14 mouse cellular contexts compared by ENCODE assay signal in genomic region chr11:75275035-75275434, GRCm38 (mm10).
DNase-seq lines count a peak whose midpoint lies in the region; ATAC-seq and TF ChIP-seq lines count a peak whose summit lies in the region.
"Had no signal": no experiment of that assay in that cellular context is flagged by ENCODE, and none has a peak within 500 bp of the region (broad histone marks: within the 10 kb centered on the region; RNA-seq: fewer than 3 reads in every experiment).

No protein-coding gene starts in this region.

- H3K4me3 ChIP-seq in forebrain, embryonic 10.5 days, result no peak overlapping the region
- no peak overlapping the region for H3K4me3 ChIP-seq in forebrain, embryonic 12.5 days (replicated peaks)
- no peak overlapping the region for H3K4me3 ChIP-seq in embryonic facial prominence, embryonic 12.5 days
- no peak overlapping the region for H3K4me3 ChIP-seq in limb, embryonic 14.5 days (replicated peaks; ENCODE audit: low read length)

- TF ChIP-seq POLR2A in limb, embryonic 14.5 days (IDR thresholded peaks at IDR 0.05; ENCODE audit: borderline replicate concordance, extremely low read depth, insufficient read depth, insufficient read length), result no peak

- no peaks in the 10 kb centered on the region for H3K9me3 ChIP-seq in forebrain, embryonic 10.5 days
- H3K9me3 ChIP-seq in forebrain, embryonic 12.5 days, result no peaks in the 10 kb centered on the region
- H3K9me3 ChIP-seq in embryonic facial prominence, embryonic 12.5 days, result no peaks in the 10 kb centered on the region
- no peaks in the 10 kb centered on the region for H3K9me3 ChIP-seq in limb, embryonic 14.5 days (ENCODE audit: control insufficient read depth, low read length)

- no peaks in the 10 kb centered on the region for H3K36me3 ChIP-seq in forebrain, embryonic 10.5 days (replicated peaks)
- no peaks in the 10 kb centered on the region for H3K36me3 ChIP-seq in forebrain, embryonic 12.5 days (replicated peaks)
- H3K36me3 ChIP-seq in embryonic facial prominence, embryonic 12.5 days, result no peaks in the 10 kb centered on the region
- H3K36me3 ChIP-seq in limb, embryonic 14.5 days (ENCODE audit: control insufficient read depth, insufficient read depth, low read length), result no peaks in the 10 kb centered on the region

- peaks cover 51% of the 10 kb centered on the region for H3K27me3 ChIP-seq in forebrain, embryonic 10.5 days (ENCODE audit: poor library complexity, severe bottlenecking)
- H3K27me3 ChIP-seq in forebrain, embryonic 12.5 days, result peaks cover 28% of the 10 kb centered on the region
- peaks cover 3% of the 10 kb centered on the region for H3K27me3 ChIP-seq in embryonic facial prominence, embryonic 12.5 days
- H3K27me3 ChIP-seq in limb, embryonic 14.5 days (ENCODE audit: control insufficient read depth, insufficient read depth, low read length), result no peaks in the 10 kb centered on the region

- H3K27ac ChIP-seq in forebrain, embryonic 10.5 days, result peak overlapping the region; percentile 71
- H3K27ac ChIP-seq in forebrain, embryonic 12.5 days, result no peak overlapping the region
- no peak overlapping the region for H3K27ac ChIP-seq in embryonic facial prominence, embryonic 12.5 days
- 0 out of 2 replicates have a peak overlapping the region, but pooled peaks have one; percentile 10 for H3K27ac ChIP-seq in limb, embryonic 14.5 days (replicated peaks; ENCODE audit: low read depth, low read length)

- H3K4me1 ChIP-seq in forebrain, embryonic 10.5 days, result peaks cover 75% of the 10 kb centered on the region
- peaks cover 49% of the 10 kb centered on the region for H3K4me1 ChIP-seq in forebrain, embryonic 12.5 days
- peaks cover 26% of the 10 kb centered on the region for H3K4me1 ChIP-seq in embryonic facial prominence, embryonic 12.5 days
- H3K4me1 ChIP-seq in limb, embryonic 14.5 days (ENCODE audit: control insufficient read depth, insufficient read depth, low read length), result peaks cover 20% of the 10 kb centered on the region

- 41% methylated on average over 6 of the region's 6 CpGs for WGBS in forebrain, embryonic 10.5 days
- WGBS in forebrain, embryonic 12.5 days, result 38% methylated on average over 6 of the region's 6 CpGs
- 27% methylated on average over 6 of the region's 6 CpGs for WGBS in embryonic facial prominence, embryonic 12.5 days
- 17% methylated on average over 6 of the region's 6 CpGs for WGBS in limb, embryonic 14.5 days

- H3K9ac ChIP-seq in forebrain, embryonic 12.5 days, result no peak overlapping the region
- peak overlapping the region; percentile 12 for H3K9ac ChIP-seq in embryonic facial prominence, embryonic 12.5 days
- peak overlapping the region; percentile 34; the same call in 1 of the 2 replicates for H3K9ac ChIP-seq in limb, embryonic 14.5 days (ENCODE audit: low read depth, low read length, severe bottlenecking)

- no peak overlapping the region for H3K4me2 ChIP-seq in forebrain, embryonic 12.5 days
- 0 out of 2 replicates have a peak overlapping the region, but pooled peaks have one; percentile 1 for H3K4me2 ChIP-seq in embryonic facial prominence, embryonic 12.5 days (replicated peaks)
- no peak overlapping the region for H3K4me2 ChIP-seq in limb, embryonic 14.5 days (replicated peaks; ENCODE audit: low read depth, low read length, severe bottlenecking)
- H3K4me2 ChIP-seq: liver, embryonic 11.5 days had no signal

- no peak for DNase-seq in forebrain, embryonic 10.5 days (ENCODE audit: extremely low spot score, low spot score)
- DNase-seq in heart, postnatal 4 days, result peak; percentile 53
- no peak for DNase-seq in heart, adult 11 months
- DNase-seq in limb, embryonic 14.5 days (ENCODE audit: low spot score), result no peak
- DNase-seq in lung, postnatal 36 days, result no peak
- DNase-seq: cerebellum, adult 11 months; kidney, adult 8-10 months; lung, postnatal 4 days; right cerebral cortex, adult 18-20 months; thymus, adult 18-20 months had no signal

- no peak for ATAC-seq in forebrain, embryonic 12.5 days (ENCODE audit: low FRiP score)
- peak; percentile 30; the same call in 1 of the 2 replicates for ATAC-seq in embryonic facial prominence, embryonic 12.5 days (ENCODE audit: insufficient number of reproducible peaks, insufficient read depth, low FRiP score, low TSS enrichment)
- ATAC-seq in limb, embryonic 14.5 days (ENCODE audit: low FRiP score, low read depth), result 0 out of 2 replicates have a peak, but pooled peaks have one; percentile 15
- ATAC-seq in frontal cortex, adult (ENCODE audit: low TSS enrichment), result no peak

Comparison
In these comparisons a context has a peak if more than half of its experiments do, and no peak if none do; other contexts are left out.
1. H3K27ac ChIP-seq: peak in forebrain, embryonic 10.5 days (single experiment) and limb, embryonic 14.5 days (single experiment); none in forebrain, embryonic 12.5 days (single experiment) and embryonic facial prominence, embryonic 12.5 days (single experiment).
2. ATAC-seq: peak in embryonic facial prominence, embryonic 12.5 days (single experiment) and limb, embryonic 14.5 days (single experiment); none in forebrain, embryonic 12.5 days (single experiment) and frontal cortex, adult (single experiment).